ENCODE assay signal across 8 mouse cellular contexts in genomic region chr4:108619587-108620341, GRCm38 (mm10). TPM values are rescaled to one million over a fixed set of nuclear protein-coding genes. Genes with fewer than 3 reads are reported as not detected.
DNase-seq lines count a peak whose midpoint lies in the region; ATAC-seq and TF ChIP-seq lines count a peak whose summit lies in the region.

Gene Cc2d1b, plus strand, starts transcription at chr4:108619940.

- intact Hi-C loops in heart, postnatal 14 days (cut with DNase I) = loop anchor here (5.0 kb wide), 1 partner anchor 277 kb away; no protein-coding TSS in a partner anchor

- TF ChIP-seq CTCF in lung, adult 2 months (IDR thresholded peaks at IDR 0.05; ENCODE audit: insufficient read depth, low read length) = no peak

- H3K27ac ChIP-seq in forebrain, embryonic 14.5 days (ENCODE audit: low read depth, low read length) = peak within 1 kb of the TSS; percentile 90

- H3K9me3 ChIP-seq in forebrain, embryonic 14.5 days (replicated peaks; ENCODE audit: control insufficient read depth, low read length) = no peaks in the 10 kb centered on the region

- H3K9ac ChIP-seq in forebrain, embryonic 14.5 days (ENCODE audit: low read length) = peak within 1 kb of the TSS; percentile 94

- no peaks in the 10 kb centered on the region for H3K27me3 ChIP-seq in forebrain, embryonic 14.5 days (replicated peaks; ENCODE audit: control insufficient read depth, insufficient read depth, low read length)

- WGBS in forebrain, embryonic 14.5 days = under 1% methylated on average over 79 of the region's 86 CpGs
- WGBS in lung, adult 2 months = under 1% methylated on average over 83 of the region's 86 CpGs

- peak; percentile 76; the same call in 1 of the 2 replicates for TF ChIP-seq POLR2A in lung, adult 2 months (IDR thresholded peaks at IDR 0.05; ENCODE audit: borderline replicate concordance, extremely low read depth, low read depth, low read length)

- peaks cover 9% of the 10 kb centered on the region; the same call in 1 of the 2 replicates for H3K4me1 ChIP-seq in forebrain, embryonic 14.5 days (ENCODE audit: control insufficient read depth, insufficient read depth, low read length)
- peaks cover 5% of the 10 kb centered on the region for H3K4me1 ChIP-seq in lung, adult 2 months (ENCODE audit: control insufficient read depth, insufficient read depth, low read length)

- H3K4me2 ChIP-seq in forebrain, embryonic 14.5 days (ENCODE audit: low read length) = peak within 1 kb of the TSS; percentile 87

- peak; percentile 97 for DNase-seq in ES-CJ7 (ENCODE audit: low read depth, low spot score)
- peak; percentile 94 for DNase-seq in cerebellum, adult 11 months
- DNase-seq in forebrain, embryonic 14.5 days (ENCODE audit: low spot score) = peak; percentile 95
- DNase-seq in heart, postnatal 14 days = peak; percentile 91 to 93
- peak; percentile 88 to 91 for DNase-seq in layer of hippocampus, adult 18-20 months (ENCODE audit: low spot score in 2 of 2)
- DNase-seq in lung, adult 2 months = peak; percentile 87
- DNase-seq in thymus, adult 18-20 months = peak; percentile 86 to 88

- H3K4me3 ChIP-seq in forebrain, embryonic 14.5 days (ENCODE audit: low read depth, low read length) = peak within 1 kb of the TSS; percentile 74
- peak within 1 kb of the TSS; percentile 94 for H3K4me3 ChIP-seq in lung, adult 2 months (replicated peaks; ENCODE audit: extremely low read depth, low read depth, low read length)

- peak; percentile 96 for ATAC-seq in forebrain, embryonic 14.5 days
- peak; percentile 89 for ATAC-seq in neutrophil, adult 5-6 weeks (ENCODE audit: extremely low read depth, insufficient number of reproducible peaks, low FRiP score, poor library complexity, severe bottlenecking)

- peaks cover 8% of the 10 kb centered on the region for H3K36me3 ChIP-seq in forebrain, embryonic 14.5 days (ENCODE audit: control insufficient read depth, insufficient read depth, low read length)

RNA-seq across cellular contexts. Expression of gene Cc2d1b, which starts in this region (rescaled TPM):
- 16.5 and 17.3 TPM in 2 replicates for polyA plus RNA-seq in forebrain, embryonic 14.5 days (2014; fragmentation: Nextera tagmentation; extraction: Ambion mirVana)
- 10 to 100 TPM; 14.6 to 17.6 TPM for total RNA-seq in heart, postnatal 14 days (2021)
- total RNA-seq in layer of hippocampus, adult 18-20 months (2021) = 10 to 100 TPM; 26.5 to 26.9 TPM
- polyA plus RNA-seq in lung, adult 2 months (2012; rRNA removed) = 27.5 and 31.8 TPM in 2 replicates
- total RNA-seq in neutrophil, adult 5-6 weeks (2017) = 59.7 and 79.0 TPM in 2 replicates

Comparison
In these comparisons a context has a peak if more than half of its experiments do, and no peak if none do; other contexts are left out.
1. Peak in every context shown above with its lines: DNase-seq, ATAC-seq, H3K4me3 ChIP-seq and H3K27ac ChIP-seq.